Mouse (Mus musculus): ENCODE results near the gene Rgs12. TPM values are rescaled to one million over a fixed set of nuclear protein-coding genes. Genes with fewer than 3 reads are reported as not detected.
A peak's percentile ranks its signal among the peaks of the same experiment; 100 is the strongest.

Rgs12 gene
- polyA plus RNA-seq, 1 experiment from 2014 or later, result 25.0 TPM

- DNase-seq (ENCODE audit: low spot score), result no peak
Measured at GRCm38 (mm10) chr5:35020410-35021241, 71.4 kb downstream of the Rgs12 start.

- DNase-seq (ENCODE audit: low spot score), result peak; percentile 26
Measured at GRCm38 (mm10) chr5:35024975-35025374, 75.7 kb downstream of the Rgs12 start.

GRCm38 (mm10) chr5:35029303-35029702 is 80.1 kb downstream of the Rgs12 start:
- DNase-seq (ENCODE audit: low spot score), result no peak

GRCm38 (mm10) chr5:35029755-35030154 is 80.5 kb downstream of the Rgs12 start:
- no peak for DNase-seq (ENCODE audit: low spot score)

- peak; percentile 32 for DNase-seq (ENCODE audit: low spot score)
Measured at GRCm38 (mm10) chr5:35033068-35033467, 83.8 kb downstream of the Rgs12 start.

GRCm38 (mm10) chr5:35033619-35034018 is 84.4 kb downstream of the Rgs12 start:
- no peak for DNase-seq (ENCODE audit: low spot score)

GRCm38 (mm10) chr5:35035141-35035540 is 85.9 kb downstream of the Rgs12 start:
- no peak for DNase-seq (ENCODE audit: low spot score)

- DNase-seq (ENCODE audit: low spot score), result no peak
Measured at GRCm38 (mm10) chr5:35035795-35036194, 86.5 kb downstream of the Rgs12 start.

- no peak for DNase-seq (ENCODE audit: low spot score)
Measured at GRCm38 (mm10) chr5:35037438-35037837, 88.2 kb downstream of the Rgs12 start.

- no peak for DNase-seq (ENCODE audit: low spot score)
Measured at GRCm38 (mm10) chr5:35041268-35041829, 92.1 kb downstream of the Rgs12 start, which contains the start of gene Hgfac. Gene Hgfac, plus strand, starts transcription at chr5:35041509.

- DNase-seq (ENCODE audit: low spot score), result peak; percentile 73
Measured at GRCm38 (mm10) chr5:35042431-35043109, 93.3 kb downstream of the Rgs12 start.

GRCm38 (mm10) chr5:35043110-35043451 is 93.8 kb downstream of the Rgs12 start:
- peak; percentile 83 for DNase-seq (ENCODE audit: low spot score)

GRCm38 (mm10) chr5:35050541-35050940 is 101.3 kb downstream of the Rgs12 start:
- DNase-seq (ENCODE audit: low spot score), result no peak

- no peak for DNase-seq (ENCODE audit: low spot score)
Measured at GRCm38 (mm10) chr5:35054628-35055027, 105.4 kb downstream of the Rgs12 start.

- no peak for DNase-seq (ENCODE audit: low spot score)
Measured at GRCm38 (mm10) chr5:35055076-35055475, 105.8 kb downstream of the Rgs12 start.

- DNase-seq (ENCODE audit: low spot score), result peak; percentile 55
Measured at GRCm38 (mm10) chr5:35056604-35057432, 107.6 kb downstream of the Rgs12 start, which contains the start of gene Dok7. Gene Dok7, plus strand, starts transcription at chr5:35056766.

- no peak for DNase-seq (ENCODE audit: low spot score)
Measured at GRCm38 (mm10) chr5:35057582-35057981, 108.3 kb downstream of the Rgs12 start.

GRCm38 (mm10) chr5:35058216-35058615 is 109.0 kb downstream of the Rgs12 start:
- no peak for DNase-seq (ENCODE audit: low spot score)

- DNase-seq (ENCODE audit: low spot score), result no peak
Measured at GRCm38 (mm10) chr5:35060098-35060497, 110.9 kb downstream of the Rgs12 start.

GRCm38 (mm10) chr5:35069841-35070240 is 120.6 kb downstream of the Rgs12 start:
- DNase-seq (ENCODE audit: low spot score), result no peak

- DNase-seq (ENCODE audit: low spot score), result no peak
Measured at GRCm38 (mm10) chr5:35070314-35070713, 121.1 kb downstream of the Rgs12 start.
